Mouse (Mus musculus): ENCODE measurements around the gene Slc9b1. TPM values are rescaled to one million over a fixed set of nuclear protein-coding genes. Genes with fewer than 3 reads are reported as not detected.

Gene Slc9b1
- total and polyA plus RNA-seq, 3 experiments, result 0.14 TPM; not detected in 2

DNA sequence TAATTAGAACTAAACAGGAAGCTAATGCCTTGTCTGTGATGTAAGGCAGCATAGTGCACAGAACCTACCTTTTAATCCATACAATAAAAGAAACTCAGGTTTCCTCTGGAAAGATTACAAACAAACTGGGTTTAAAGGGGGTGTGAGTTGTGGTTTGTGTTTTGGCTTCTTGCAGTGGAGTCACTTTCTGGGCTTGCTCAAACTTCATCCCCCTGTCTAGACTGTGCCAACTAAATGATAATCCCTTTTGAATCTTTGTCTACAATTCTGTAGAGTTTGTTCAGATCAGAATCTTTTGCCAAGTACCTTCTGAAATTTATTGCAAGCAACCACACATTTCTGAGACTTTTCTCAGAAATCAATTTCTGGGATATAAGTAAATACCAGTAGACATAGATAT is 97.1 kb downstream of the Slc9b1 start:
- DNase-seq (ENCODE audit: low read depth, low spot score), result no peak
- Histone ChIP-seq H3K4me1 (ENCODE audit: control insufficient read depth in 1 of 2, insufficient read depth in 2 of 2, low read length in 2 of 2) (peaks cover 9 to 27% of the 10 kb centered on the region in 2 experiments), H3K36me3 (ENCODE audit: control insufficient read depth in 1 of 2, insufficient read depth in 2 of 2, low read length in 2 of 2) (peaks cover 51 to 76% of the 10 kb centered on the region in 2 experiments), H3K9ac (ENCODE audit: control insufficient read depth, low read depth, low read length, poor library complexity, severe bottlenecking) (no peak overlapping the region), H3K79me2 (ENCODE audit: control insufficient read depth, insufficient read depth, low read length, poor library complexity) (peaks cover 50% of the 10 kb centered on the region), H3K27me3 (ENCODE audit: control insufficient read depth in 1 of 2, insufficient read depth in 2 of 2, low read length in 2 of 2) (no peaks in the 10 kb centered on the region), H3K27ac (ENCODE audit: control insufficient read depth, low read depth, low read length) (no peak overlapping the region), H3K9me3 (replicated peaks; ENCODE audit: insufficient read depth, low read length) (no peaks in the 10 kb centered on the region), H3K4me3 (ENCODE audit: control insufficient read depth in 1 of 2, insufficient read depth in 1 of 2, low read depth in 2 of 2, low read length in 2 of 2) (no peak overlapping the region)
- TF ChIP-seq EP300 (IDR thresholded peaks at IDR 0.05; ENCODE audit: low read depth in 1 of 2, low read length in 2 of 2), result no peak
- TF ChIP-seq MAFK (IDR thresholded peaks at IDR 0.05; ENCODE audit: borderline replicate concordance, low read depth, low read length), result no peak
- TF ChIP-seq ZNF384 (IDR thresholded peaks at IDR 0.05; ENCODE audit: low read depth, low read length), result no peak
- no peak for TF ChIP-seq MYB (IDR thresholded peaks at IDR 0.05; ENCODE audit: low read depth, low read length)
- TF ChIP-seq TAL1 (IDR thresholded peaks at IDR 0.05; ENCODE audit: low read length), result no peak
- no peak for TF ChIP-seq MXI1 (IDR thresholded peaks at IDR 0.05; ENCODE audit: low read depth, low read length)
- no peak for TF ChIP-seq CHD1 (IDR thresholded peaks at IDR 0.05; ENCODE audit: low read depth, low read length)
- no peak for TF ChIP-seq JUND (IDR thresholded peaks at IDR 0.05; ENCODE audit: low read depth, low read length)

Other genes with a start within 250 kb of the Slc9b1 start
- 19.5 and 21.9 TPM in 2 replicates for gene Cenpe, start 135.5 kb upstream of the Slc9b1 start, total RNA-seq (2012; rRNA removed)
- 100 to 1,000 TPM in 1 of 2 experiments, 10 to 100 TPM in 1; 26.4 to 119 TPM for gene Cenpe, start 135.5 kb upstream of the Slc9b1 start, polyA plus RNA-seq (2012; ENCODE audit: insufficient read depth in 1 of 2, insufficient read length in 2 of 2, low read depth in 1 of 2, low replicate concordance in 2 of 2, missing spikeins in 1 of 2)
- gene Bdh2, start 66.8 kb upstream of the Slc9b1 start, total RNA-seq (2012; rRNA removed), result 0.23 and 0.42 TPM in 2 replicates
- gene Bdh2, start 66.8 kb upstream of the Slc9b1 start, polyA plus RNA-seq (2012; ENCODE audit: insufficient read depth in 1 of 2, insufficient read length in 2 of 2, low read depth in 1 of 2, low replicate concordance in 2 of 2, missing spikeins in 1 of 2), result under 1 TPM in 1 of 2 experiments, not detected in 1; 0.22 TPM
- 1.0 and 1.6 TPM in 2 replicates for gene Slc9b2, start 40.3 kb upstream of the Slc9b1 start, total RNA-seq (2012; rRNA removed)
- gene Slc9b2, start 40.3 kb upstream of the Slc9b1 start, polyA plus RNA-seq (2012; ENCODE audit: insufficient read depth in 1 of 2, insufficient read length in 2 of 2, low read depth in 1 of 2, low replicate concordance in 2 of 2, missing spikeins in 1 of 2), result 1 to 10 TPM in 1 of 2 experiments, not detected in 1; 1.3 TPM
- 23.9 and 24.8 TPM in 2 replicates for gene Cisd2, start 75.9 kb downstream of the Slc9b1 start, total RNA-seq (2012; rRNA removed)
- gene Cisd2, start 75.9 kb downstream of the Slc9b1 start, polyA plus RNA-seq (2012; ENCODE audit: insufficient read depth in 1 of 2, insufficient read length in 2 of 2, low read depth in 1 of 2, low replicate concordance in 2 of 2, missing spikeins in 1 of 2), result 10 to 100 TPM in 1 of 2 experiments, not detected in 1; 26.9 TPM
- 340 and 348 TPM in 2 replicates for gene Ube2d3, start 90.1 kb downstream of the Slc9b1 start, total RNA-seq (2012; rRNA removed)
- 100 to 1,000 TPM in 1 of 2 experiments, 10 to 100 TPM in 1; 40.9 to 432 TPM for gene Ube2d3, start 90.1 kb downstream of the Slc9b1 start, polyA plus RNA-seq (2012; ENCODE audit: insufficient read depth in 1 of 2, insufficient read length in 2 of 2, low read depth in 1 of 2, low replicate concordance in 2 of 2, missing spikeins in 1 of 2)
- gene Manba, start 137.6 kb downstream of the Slc9b1 start, total RNA-seq (2012; rRNA removed), result 8.1 and 9.1 TPM in 2 replicates
- 10 to 100 TPM in 1 of 2 experiments, not detected in 1; 10.6 TPM for gene Manba, start 137.6 kb downstream of the Slc9b1 start, polyA plus RNA-seq (2012; ENCODE audit: insufficient read depth in 1 of 2, insufficient read length in 2 of 2, low read depth in 1 of 2, low replicate concordance in 2 of 2, missing spikeins in 1 of 2)